Mouse (Mus musculus) midbrain, embryonic 16.5 days (tissue): Measurements from ENCODE around the gene St7. TPM values are rescaled to one million over a fixed set of nuclear protein-coding genes. Genes with fewer than 3 reads are reported as not detected.
"Not testable (repeated sequence)": the region's sequence is repeated elsewhere in the genome, so short reads cannot be mapped to it uniquely, and the experiment has no call there.

Source experiments
- ATAC-seq: fragments of 200-750 bp; cut with Nextera tagmentation; 2 replicates; pipeline ENCODE4 v1.8.0; 2017; ENCODE audit warnings: moderate TSS enrichment
- H3K27ac ChIP-seq: fragments of 300-500 bp; sonication (generic); 2 replicates; pipeline ENCODE4 v1.5.1; 2014; ENCODE audit warnings: mild to moderate bottlenecking, low read length, mixed read lengths
- H3K27me3 ChIP-seq: fragments of 300-500 bp; sonication (generic); 2 replicates; pipeline ENCODE4 v1.6.1; 2014; ENCODE audit warnings: low read depth, low read length, mixed read lengths; ENCODE audit not compliant: control insufficient read depth, insufficient read depth
- H3K36me3 ChIP-seq: fragments of 300-500 bp; sonication (generic); 2 replicates; pipeline ENCODE4 v1.6.1; 2014; ENCODE audit warnings: mild to moderate bottlenecking, low read length, moderate library complexity, mixed read lengths; ENCODE audit not compliant: control insufficient read depth, insufficient read depth
- H3K4me1 ChIP-seq: fragments of 300-500 bp; sonication (generic); 2 replicates; pipeline ENCODE4 v1.6.1; 2014; ENCODE audit warnings: mild to moderate bottlenecking, low read length, mixed read lengths; ENCODE audit not compliant: control insufficient read depth, insufficient read depth
- H3K4me2 ChIP-seq: fragments of 300-500 bp; sonication (generic); 2 replicates; pipeline ENCODE4 v1.6.1; 2014; ENCODE audit warnings: mild to moderate bottlenecking, low read length, mixed read lengths
- H3K4me3 ChIP-seq: fragments of 300-500 bp; sonication (generic); 2 replicates; pipeline ENCODE4 v1.5.1; 2014; ENCODE audit warnings: low read depth, mild to moderate bottlenecking, low read length, moderate library complexity, mixed read lengths
- H3K9ac ChIP-seq: fragments of 300-500 bp; sonication (generic); 2 replicates; pipeline ENCODE4 v1.6.1; 2014; ENCODE audit warnings: low read depth, low read length, mixed read lengths
- H3K9me3 ChIP-seq: fragments of 300-500 bp; sonication (generic); replicated peaks from 2 replicates; pipeline ENCODE4 v1.6.1; 2014; ENCODE audit warnings: mild to moderate bottlenecking, low read length, mixed read lengths; ENCODE audit not compliant: control insufficient read depth, poor library complexity, severe bottlenecking
- WGBS: fragments of 180-500 bp; shearing (Covaris S2); extraction: QIAGEN DNeasy Blood & Tissue Kit; methylation state at CpG from one replicate; pipeline ENCODE4 v1.1.7; 2014; 5-methylcytosine and 5-hydroxymethylcytosine counted together
- polyA plus RNA-seq: library from polyadenylated mRNA; unstranded; fragments of >200 nt; fragmentation: Nextera tagmentation; extraction: Ambion mirVana; gene quantifications from 2 replicates; pipeline ENCODE4 v1.2.1, GENCODE M21; 2015

Gene St7
- polyA plus RNA-seq, 1 experiment from 2014 or later = 51.5 TPM

GRCm38 (mm10) chr6:17696321-17696734, 3.6 kb downstream of the St7 start:
- Histone ChIP-seq H3K4me1 (peaks cover 6% of the 10 kb centered on the region; the same call in 1 of the 2 replicates), H3K27ac (no peak overlapping the region), H3K9me3 (no peaks in the 10 kb centered on the region), H3K4me3 (no peak overlapping the region), H3K9ac (no peak overlapping the region), H3K4me2 (0 out of 2 replicates have a peak overlapping the region, but pooled peaks have one; percentile 2), H3K36me3 (no peaks in the 10 kb centered on the region), H3K27me3 (no peaks in the 10 kb centered on the region; the same call in 1 of the 2 replicates)
- ATAC-seq = no peak
- 41% methylated on average over 5 of the region's 5 CpGs for WGBS

DNA sequence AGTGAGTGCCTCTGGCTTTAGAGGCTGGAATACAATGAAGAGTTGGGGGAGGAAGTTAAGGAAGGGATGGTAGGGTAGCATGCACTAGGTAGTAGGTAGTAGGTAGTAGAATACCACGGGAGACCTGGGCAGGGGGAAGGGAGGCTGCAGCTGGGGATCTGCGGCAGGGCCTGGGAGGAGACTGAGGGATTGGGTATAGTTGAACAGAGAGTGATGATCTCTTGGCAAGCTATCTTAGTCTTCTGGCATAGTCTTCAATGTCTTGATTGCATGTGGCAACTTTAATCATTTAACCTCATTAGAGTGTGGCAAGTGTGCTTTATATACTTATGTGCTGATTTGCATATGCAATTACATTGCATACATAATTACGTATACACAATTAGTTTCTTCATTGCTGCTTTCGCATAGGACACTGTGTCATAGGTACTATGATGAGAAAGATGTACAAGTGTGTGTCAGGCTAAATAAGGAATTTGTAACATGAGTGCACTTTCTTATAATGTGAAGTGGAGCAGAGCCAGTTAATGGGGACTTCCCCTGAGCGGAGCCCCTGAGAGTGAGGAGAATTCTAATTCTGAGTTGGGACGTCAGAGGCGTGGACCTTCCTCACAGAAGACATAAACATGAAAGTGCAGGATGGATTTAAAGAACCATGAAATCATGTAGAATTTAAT, 8.3 kb downstream of the St7 start:
- no peaks in the 10 kb centered on the region for H3K36me3 ChIP-seq
- no peak overlapping the region for H3K27ac ChIP-seq
- no peaks in the 10 kb centered on the region for H3K4me1 ChIP-seq
- 52% methylated on average over 7 of the region's 7 CpGs for WGBS
- H3K9ac ChIP-seq = no peak overlapping the region
- H3K9me3 ChIP-seq = no peaks in the 10 kb centered on the region
- no peak overlapping the region for H3K4me3 ChIP-seq
- 0 out of 2 replicates have a peak, but pooled peaks have one; percentile 25 for ATAC-seq
- no peak overlapping the region for H3K4me2 ChIP-seq
- H3K27me3 ChIP-seq = no peaks in the 10 kb centered on the region

DNA sequence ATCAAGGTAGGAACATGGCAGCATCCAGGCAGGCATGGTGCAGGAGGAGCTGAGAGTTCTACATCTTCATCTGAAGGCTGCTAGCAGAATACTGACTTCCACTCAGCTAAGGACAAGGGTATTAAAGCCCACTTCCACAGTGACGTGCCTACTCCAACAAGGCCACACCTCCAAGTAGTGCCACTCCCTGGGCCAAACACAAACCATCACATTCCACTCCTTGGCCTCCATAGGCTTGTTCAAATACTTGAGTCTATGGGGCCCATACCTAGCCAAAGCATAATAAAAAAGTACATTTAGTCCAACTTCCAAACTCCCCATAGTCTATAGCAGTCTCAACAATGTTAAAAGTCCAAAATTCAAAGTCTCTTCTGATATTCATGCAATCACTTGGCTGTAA, 11.3 kb downstream of the St7 start:
- not testable (repeated sequence) for H3K27ac ChIP-seq, ATAC-seq, H3K4me1 ChIP-seq, H3K4me3 ChIP-seq, H3K9me3 ChIP-seq, H3K36me3 ChIP-seq, H3K27me3 ChIP-seq, H3K9ac ChIP-seq, H3K4me2 ChIP-seq
- 85% methylated on average over 1 of the region's 1 CpGs for WGBS

DNA sequence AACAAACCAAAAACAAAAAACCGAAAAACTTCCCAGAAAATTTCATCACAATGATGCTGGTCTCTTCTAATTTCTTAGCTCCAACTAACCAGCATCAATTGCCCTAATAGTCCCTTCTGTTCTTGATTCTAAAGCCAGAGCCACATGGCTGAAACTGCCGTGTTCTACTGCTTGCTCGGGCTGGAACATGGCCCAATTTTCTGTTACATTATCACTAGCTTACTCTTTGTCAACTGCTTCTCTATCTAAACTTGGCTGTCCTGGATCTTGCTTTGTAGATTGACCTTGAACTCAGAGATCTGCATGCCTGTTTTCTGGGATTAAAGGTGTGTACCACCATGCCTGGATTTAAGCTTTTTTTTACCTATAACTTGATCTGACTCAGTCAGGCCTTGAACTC, 13.2 kb downstream of the St7 start:
- ATAC-seq = no peak
- Histone ChIP-seq H3K4me2 (no peak overlapping the region), H3K36me3 (no peaks in the 10 kb centered on the region), H3K27me3 (no peaks in the 10 kb centered on the region), H3K9me3 (no peaks in the 10 kb centered on the region), H3K9ac (no peak overlapping the region), H3K4me1 (no peaks in the 10 kb centered on the region), H3K4me3 (no peak overlapping the region), H3K27ac (no peak overlapping the region)
- 89% methylated on average over 3 of the region's 3 CpGs for WGBS

- WGBS = 96% methylated on average over 7 of the region's 7 CpGs
- H3K36me3 ChIP-seq = no peaks in the 10 kb centered on the region
- no peaks in the 10 kb centered on the region for H3K4me1 ChIP-seq
- no peaks in the 10 kb centered on the region for H3K9me3 ChIP-seq
- ATAC-seq = no peak
- no peak overlapping the region for H3K4me2 ChIP-seq
- H3K27me3 ChIP-seq = no peaks in the 10 kb centered on the region
- H3K4me3 ChIP-seq = no peak overlapping the region
- no peak overlapping the region for H3K9ac ChIP-seq
- H3K27ac ChIP-seq = no peak overlapping the region
These were observed 26.2 kb downstream of the St7 start for GRCm38 (mm10) chr6:17718978-17719377.

DNA sequence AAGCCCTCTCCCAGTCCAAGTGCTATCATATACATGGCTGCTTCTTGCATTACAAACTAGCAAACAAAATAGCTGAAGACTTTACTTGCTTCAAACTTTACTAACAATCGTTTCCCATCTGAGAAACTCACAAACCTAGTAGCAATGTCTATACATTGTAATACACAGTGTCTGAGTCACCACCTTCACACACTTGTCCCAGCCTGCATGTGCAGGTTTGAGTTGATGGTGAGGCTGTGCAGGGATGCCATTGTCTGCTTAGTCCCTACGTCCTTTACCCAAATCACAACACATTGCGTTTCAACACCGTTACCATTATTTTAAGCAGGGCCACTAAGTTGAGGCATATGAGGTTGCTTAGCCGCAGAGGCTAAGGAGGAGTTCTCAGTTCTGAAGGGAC, 26.7 kb downstream of the St7 start:
- H3K4me1 ChIP-seq = no peaks in the 10 kb centered on the region
- H3K4me3 ChIP-seq = no peak overlapping the region
- no peaks in the 10 kb centered on the region for H3K36me3 ChIP-seq
- H3K4me2 ChIP-seq = no peak overlapping the region
- WGBS = 95% methylated on average over 5 of the region's 5 CpGs
- H3K27me3 ChIP-seq = no peaks in the 10 kb centered on the region
- no peak overlapping the region for H3K27ac ChIP-seq
- no peak overlapping the region for H3K9ac ChIP-seq
- no peak for ATAC-seq
- H3K9me3 ChIP-seq = no peaks in the 10 kb centered on the region

- Histone ChIP-seq H3K4me1 (no peaks in the 10 kb centered on the region), H3K9me3 (no peaks in the 10 kb centered on the region), H3K27me3 (no peaks in the 10 kb centered on the region), H3K27ac (no peak overlapping the region), H3K4me3 (no peak overlapping the region), H3K36me3 (no peaks in the 10 kb centered on the region), H3K9ac (no peak overlapping the region), H3K4me2 (no peak overlapping the region)
- no peak for ATAC-seq
- WGBS = 92% methylated on average over 6 of the region's 6 CpGs
These were observed 27.3 kb downstream of the St7 start for GRCm38 (mm10) chr6:17720022-17720421.

GRCm38 (mm10) chr6:17721706-17722105, 29.0 kb downstream of the St7 start:
- no peak for ATAC-seq
- 20% methylated on average over 5 of the region's 5 CpGs for WGBS
- Histone ChIP-seq H3K9me3 (no peaks in the 10 kb centered on the region), H3K4me3 (no peak overlapping the region), H3K4me1 (no peaks in the 10 kb centered on the region), H3K36me3 (no peaks in the 10 kb centered on the region), H3K27ac (no peak overlapping the region), H3K27me3 (no peaks in the 10 kb centered on the region), H3K4me2 (no peak overlapping the region), H3K9ac (no peak overlapping the region)

DNA sequence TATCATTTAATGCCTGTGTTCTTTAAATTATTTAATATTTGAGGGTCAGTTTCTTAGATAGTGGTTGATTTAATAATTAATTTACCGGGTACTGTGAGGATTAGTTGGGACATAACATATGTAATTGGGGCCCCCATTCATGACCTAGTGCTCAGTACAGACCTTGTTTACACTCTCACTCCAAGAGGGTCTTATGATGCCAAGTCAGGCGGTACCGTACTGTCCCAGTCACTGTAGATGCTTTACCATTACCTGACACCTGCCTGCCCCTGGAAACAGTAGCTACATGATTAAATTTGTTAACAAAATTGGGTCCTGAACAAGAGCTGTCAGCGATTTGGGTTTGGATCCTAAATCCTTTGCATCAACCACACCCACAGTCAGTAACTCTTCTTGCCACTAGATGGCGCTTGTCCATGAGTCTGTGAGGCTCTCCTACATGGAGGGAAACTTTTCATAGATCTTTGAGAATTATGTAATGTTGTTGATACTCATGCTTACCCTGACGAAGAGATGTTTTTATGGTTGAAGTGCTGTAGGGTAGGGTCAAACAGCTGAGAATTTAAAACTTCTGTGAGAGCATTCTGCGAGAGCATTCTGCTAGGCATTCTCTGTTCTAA, 33.2 kb downstream of the St7 start:
- Histone ChIP-seq H3K27me3 (no peaks in the 10 kb centered on the region), H3K4me2 (no peak overlapping the region), H3K27ac (no peak overlapping the region), H3K9ac (no peak overlapping the region), H3K36me3 (no peaks in the 10 kb centered on the region), H3K9me3 (no peaks in the 10 kb centered on the region), H3K4me1 (no peaks in the 10 kb centered on the region), H3K4me3 (no peak overlapping the region)
- ATAC-seq = peak; percentile 71
- WGBS = 47% methylated on average over 7 of the region's 7 CpGs
